8 mouse cellular contexts compared by ENCODE assay signal in genomic region chr6:93223610-93224550, GRCm38 (mm10).
A peak's percentile ranks its signal among the peaks of the same experiment; 100 is the strongest.
DNase-seq lines count a peak whose midpoint lies in the region; ATAC-seq lines count a peak whose summit lies in the region.

No protein-coding gene starts in this region.

- no peak overlapping the region for H3K4me3 ChIP-seq in liver, embryonic 12.5 days
- no peak overlapping the region for H3K4me3 ChIP-seq in hindbrain, embryonic 12.5 days
- H3K4me3 ChIP-seq in lung, embryonic 16.5 days (ENCODE audit: low read length): no peak overlapping the region
- H3K4me3 ChIP-seq in stomach, embryonic 14.5 days (ENCODE audit: low read depth, low read length): no peak overlapping the region
- H3K4me3 ChIP-seq in liver, embryonic 11.5 days (ENCODE audit: low read depth, low read length): no peak overlapping the region

- H3K9me3 ChIP-seq in liver, embryonic 12.5 days (replicated peaks): no peaks in the 10 kb centered on the region
- H3K9me3 ChIP-seq in hindbrain, embryonic 12.5 days (replicated peaks): no peaks in the 10 kb centered on the region
- no peaks in the 10 kb centered on the region for H3K9me3 ChIP-seq in lung, embryonic 16.5 days (ENCODE audit: control insufficient read depth, low read length)
- H3K9me3 ChIP-seq in stomach, embryonic 14.5 days (ENCODE audit: control insufficient read depth, low read depth, low read length): no peaks in the 10 kb centered on the region
- H3K9me3 ChIP-seq in liver, embryonic 11.5 days (ENCODE audit: control insufficient read depth, low read length): no peaks in the 10 kb centered on the region

- 48% methylated on average over 8 of the region's 8 CpGs for WGBS in liver, embryonic 12.5 days (ENCODE audit: insufficient replicate concordance)
- WGBS in hindbrain, embryonic 12.5 days: 28% methylated on average over 8 of the region's 8 CpGs
- WGBS in lung, embryonic 16.5 days: 19% methylated on average over 8 of the region's 8 CpGs
- 18% methylated on average over 8 of the region's 8 CpGs for WGBS in stomach, embryonic 14.5 days
- 51% methylated on average over 8 of the region's 8 CpGs for WGBS in liver, embryonic 11.5 days

- H3K4me1 ChIP-seq in liver, embryonic 12.5 days: no peaks in the 10 kb centered on the region
- peaks cover 11% of the 10 kb centered on the region for H3K4me1 ChIP-seq in hindbrain, embryonic 12.5 days
- H3K4me1 ChIP-seq in lung, embryonic 16.5 days (replicated peaks; ENCODE audit: control insufficient read depth, insufficient read depth, low read length): peaks cover 17% of the 10 kb centered on the region
- H3K4me1 ChIP-seq in stomach, embryonic 14.5 days (ENCODE audit: control insufficient read depth, insufficient read depth, low read length): peaks cover 18% of the 10 kb centered on the region
- no peaks in the 10 kb centered on the region for H3K4me1 ChIP-seq in liver, embryonic 11.5 days (replicated peaks; ENCODE audit: control insufficient read depth, insufficient read depth, low read length)

- ATAC-seq in liver, embryonic 12.5 days: no peak
- ATAC-seq in hindbrain, embryonic 12.5 days (ENCODE audit: low FRiP score): peak; percentile 85
- peak; percentile 96 for ATAC-seq in lung, embryonic 16.5 days (ENCODE audit: low read depth)
- ATAC-seq in stomach, embryonic 14.5 days (ENCODE audit: insufficient number of reproducible peaks, insufficient read depth, low FRiP score, low read depth): peak; percentile 95
- ATAC-seq in megakaryocyte-erythroid progenitor cell, adult 5-6 weeks (replicated peaks; ENCODE audit: low FRiP score, low TSS enrichment, poor library complexity, severe bottlenecking): no peak
- no peak for ATAC-seq in liver, embryonic 11.5 days (replicated peaks; ENCODE audit: low FRiP score)

- no peak overlapping the region for H3K27ac ChIP-seq in liver, embryonic 12.5 days
- H3K27ac ChIP-seq in hindbrain, embryonic 12.5 days: peak overlapping the region; percentile 52
- peak overlapping the region; percentile 70 for H3K27ac ChIP-seq in lung, embryonic 16.5 days (ENCODE audit: low read length)
- peak overlapping the region; percentile 64; the same call in 1 of the 2 replicates for H3K27ac ChIP-seq in stomach, embryonic 14.5 days (ENCODE audit: low read length)
- no peak overlapping the region for H3K27ac ChIP-seq in liver, embryonic 11.5 days (ENCODE audit: low read depth, low read length)

- H3K4me2 ChIP-seq in liver, embryonic 12.5 days: no peak overlapping the region
- no peak overlapping the region for H3K4me2 ChIP-seq in hindbrain, embryonic 12.5 days (replicated peaks)
- no peak overlapping the region for H3K4me2 ChIP-seq in lung, embryonic 16.5 days (ENCODE audit: low read depth, low read length)
- H3K4me2 ChIP-seq in stomach, embryonic 14.5 days (replicated peaks; ENCODE audit: low read depth, low read length): no peak overlapping the region
- no peak overlapping the region for H3K4me2 ChIP-seq in liver, embryonic 11.5 days

- peak; percentile 5 for DNase-seq in liver
- DNase-seq in cerebellum, adult 11 months: no peak
- DNase-seq in liver, embryonic 11.5 days (ENCODE audit: low spot score): no peak

- H3K36me3 ChIP-seq in liver, embryonic 12.5 days: no peaks in the 10 kb centered on the region
- H3K36me3 ChIP-seq in hindbrain, embryonic 12.5 days: no peaks in the 10 kb centered on the region
- no peaks in the 10 kb centered on the region for H3K36me3 ChIP-seq in lung, embryonic 16.5 days (ENCODE audit: control insufficient read depth, insufficient read depth, low read length)
- H3K36me3 ChIP-seq in stomach, embryonic 14.5 days (ENCODE audit: control insufficient read depth, insufficient read depth, low read length): no peaks in the 10 kb centered on the region
- no peaks in the 10 kb centered on the region for H3K36me3 ChIP-seq in liver, embryonic 11.5 days (ENCODE audit: control insufficient read depth, insufficient read depth, low read length)

- H3K27me3 ChIP-seq in liver, embryonic 12.5 days (replicated peaks): no peaks in the 10 kb centered on the region
- H3K27me3 ChIP-seq in hindbrain, embryonic 12.5 days: no peaks in the 10 kb centered on the region
- no peaks in the 10 kb centered on the region for H3K27me3 ChIP-seq in lung, embryonic 16.5 days (ENCODE audit: control insufficient read depth, insufficient read depth, low read depth, low read length)
- H3K27me3 ChIP-seq in stomach, embryonic 14.5 days (ENCODE audit: control insufficient read depth, insufficient read depth, low read length): no peaks in the 10 kb centered on the region
- no peaks in the 10 kb centered on the region for H3K27me3 ChIP-seq in liver, embryonic 11.5 days (replicated peaks; ENCODE audit: control insufficient read depth, insufficient read depth, low read length)

- H3K9ac ChIP-seq in liver, embryonic 12.5 days: no peak overlapping the region
- no peak overlapping the region for H3K9ac ChIP-seq in hindbrain, embryonic 12.5 days
- no peak overlapping the region for H3K9ac ChIP-seq in lung, embryonic 16.5 days (ENCODE audit: low read length)
- no peak overlapping the region for H3K9ac ChIP-seq in stomach, embryonic 14.5 days (replicated peaks; ENCODE audit: low read depth, low read length)
- H3K9ac ChIP-seq in liver, embryonic 11.5 days (ENCODE audit: low read depth, low read length): no peak overlapping the region

Comparison
In these comparisons a context has a peak if more than half of its experiments do, and no peak if none do; other contexts are left out.
1. ATAC-seq: peak in hindbrain, embryonic 12.5 days (single experiment), lung, embryonic 16.5 days (single experiment) and stomach, embryonic 14.5 days (single experiment); none in liver, embryonic 12.5 days (single experiment), megakaryocyte-erythroid progenitor cell, adult 5-6 weeks (single experiment) and liver, embryonic 11.5 days (single experiment).
2. H3K27ac ChIP-seq: peak in hindbrain, embryonic 12.5 days (single experiment), lung, embryonic 16.5 days (single experiment) and stomach, embryonic 14.5 days (single experiment); none in liver, embryonic 12.5 days (single experiment) and liver, embryonic 11.5 days (single experiment).